Mouse (Mus musculus) gastrocnemius, adult 8-10 months (tissue): ENCODE measurements around the gene Zfp169. TPM values are rescaled to one million over a fixed set of nuclear protein-coding genes. Genes with fewer than 3 reads are reported as not detected.
A peak's percentile ranks its signal among the peaks of the same experiment; 100 is the strongest.
"Not testable (repeated sequence)": the region's sequence is repeated elsewhere in the genome, so short reads cannot be mapped to it uniquely, and the experiment has no call there.

Experiments used
- DNase-seq, 2 experiments: peaks; one replicate each; pipeline ENCODE4 v3.0.0; 2022; ENCODE audit warnings: low spot score in 2 of 2
- microRNA-seq: library from miRNA; unstranded; fragments of <30 nt; microRNA quantifications from one replicate; pipeline ENCODE4 v1.2.0, GENCODE M21; 2022
- total RNA-seq, 4 experiments: library from RNA; stranded (reverse); gene quantifications; 2 replicates each; pipeline ENCODE4 v1.2.4; 2022

The Zfp169 gene
- total RNA-seq, 4 experiments from 2014 or later = 3.0 to 3.9 (median 3.7) TPM

DNA sequence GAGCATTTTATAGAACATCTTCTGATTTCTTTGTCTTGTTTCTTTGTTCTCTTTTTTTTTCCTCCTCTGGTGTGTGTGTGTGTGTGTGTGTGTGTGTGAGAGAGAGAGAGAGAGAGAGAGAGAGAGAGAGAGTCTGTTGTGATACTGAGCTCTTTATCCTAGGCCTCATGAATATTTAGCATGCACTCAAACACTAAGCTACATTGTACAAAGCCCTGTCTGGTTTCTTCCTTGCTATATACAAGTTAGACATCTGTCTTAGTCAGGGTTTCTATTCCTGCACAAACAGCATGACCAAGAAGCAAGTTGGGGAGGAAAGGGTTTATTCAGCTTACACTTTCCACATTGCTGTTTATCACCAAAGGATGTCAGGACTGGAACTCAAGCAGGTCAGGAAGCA is 5.9 kb upstream of the Zfp169 start:
- DNase-seq = not testable (repeated sequence)

DNA sequence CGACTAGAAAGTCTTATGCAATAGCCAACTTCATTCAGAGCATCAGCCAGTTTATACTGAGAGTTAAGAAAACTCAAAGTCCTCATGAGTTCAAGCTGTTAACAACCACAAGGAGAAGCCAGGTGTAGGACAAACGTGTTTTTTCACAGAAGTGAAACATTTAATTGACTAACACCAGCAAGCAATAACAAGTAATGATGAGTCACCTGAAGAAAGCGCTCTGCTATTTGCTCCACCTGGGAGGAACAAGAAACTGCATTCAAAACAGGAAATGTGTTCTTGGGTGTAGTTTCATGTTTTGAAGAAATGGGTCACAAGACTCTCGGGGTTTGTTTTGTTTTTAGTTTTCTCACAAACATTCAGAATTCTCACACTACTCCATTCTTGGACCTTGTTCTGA is 2.6 kb upstream of the Zfp169 start:
- DNase-seq = no peak

DNA sequence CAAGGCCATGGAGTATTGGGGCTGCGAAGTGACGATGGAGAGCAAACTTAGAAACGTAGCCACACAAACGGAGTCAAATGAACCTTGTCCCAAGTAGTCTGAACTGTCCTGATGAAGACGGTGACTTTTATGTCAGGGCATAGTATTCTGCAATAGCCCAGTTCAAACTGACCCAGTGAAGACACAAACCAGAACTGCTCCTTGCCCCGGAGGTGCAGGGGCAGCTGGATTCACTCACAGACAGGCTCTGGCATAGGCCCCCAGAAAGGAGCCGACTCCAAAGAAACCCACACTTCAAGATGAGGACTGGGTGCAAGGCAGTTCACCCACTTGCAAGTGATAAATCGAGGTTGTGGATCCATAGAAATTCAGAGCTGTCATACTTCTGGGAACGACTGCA is 4.6 kb downstream of the Zfp169 start:
- DNase-seq = no peak

DNA sequence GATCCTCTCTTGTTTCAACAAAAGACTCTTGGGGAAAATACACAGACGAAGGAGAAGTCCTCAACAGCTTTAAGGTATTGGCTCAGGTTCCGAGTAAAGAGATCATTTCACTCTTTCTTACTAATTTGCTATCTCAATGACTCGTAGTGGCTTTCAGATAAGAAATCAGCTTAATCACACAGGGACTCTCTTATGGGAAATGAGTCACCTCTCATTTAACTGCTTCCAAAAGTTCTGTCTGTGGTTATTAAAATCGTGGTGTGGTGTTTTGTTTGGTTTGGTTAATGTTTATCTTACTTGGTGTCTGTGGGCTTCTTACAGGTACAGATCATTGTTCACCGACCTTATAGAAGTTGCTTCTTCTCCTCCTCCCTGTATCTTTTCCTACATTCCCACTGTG is 10.8 kb downstream of the Zfp169 start:
- DNase-seq = no peak

DNA sequence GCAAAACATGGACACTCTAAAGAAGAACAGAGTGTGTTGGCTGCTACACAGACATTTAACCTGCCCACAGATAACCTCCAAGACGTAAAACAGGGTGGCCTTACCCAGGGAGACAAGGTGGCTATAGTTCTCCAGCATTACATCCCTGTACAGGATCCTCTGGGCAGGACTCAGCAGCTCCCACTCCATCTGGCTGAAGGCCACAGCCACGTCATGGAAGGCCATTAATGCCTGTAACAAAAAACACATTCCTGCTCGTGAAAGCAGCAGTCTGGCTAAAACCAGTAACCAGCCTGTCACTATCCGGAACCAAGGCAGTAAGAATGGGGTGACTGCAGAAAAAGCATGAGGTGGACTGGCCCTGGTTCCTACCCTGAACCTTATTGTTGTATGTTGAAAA is 14.6 kb downstream of the Zfp169 start:
- DNase-seq = no peak

DNA sequence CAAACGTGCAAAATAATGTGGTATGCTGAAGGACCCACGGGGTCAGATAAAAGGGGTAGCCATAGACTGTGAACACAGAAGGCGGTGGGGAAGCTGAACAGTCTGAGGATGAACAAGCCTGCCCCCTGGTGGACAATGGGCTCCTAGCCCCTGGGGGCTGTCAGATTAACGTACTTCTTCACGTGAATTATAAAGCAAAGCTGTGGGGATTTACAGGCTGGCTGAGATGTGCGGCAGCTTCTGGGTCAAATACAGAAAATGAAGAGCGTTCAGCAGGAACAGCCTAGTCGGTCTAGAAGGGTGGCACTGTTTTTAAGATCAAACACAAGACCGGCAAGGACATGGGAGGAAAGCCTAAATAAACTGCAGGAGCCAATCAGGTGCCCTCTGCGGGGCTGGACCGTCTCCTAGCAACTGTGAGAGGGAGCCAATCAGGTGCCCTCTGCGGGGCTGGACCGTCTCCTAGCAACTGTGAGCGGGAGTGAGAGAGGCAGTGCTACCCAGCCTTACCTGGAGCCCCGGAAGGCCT is 15.5 kb downstream of the Zfp169 start:
- peak; percentile 26 to 27 for DNase-seq

DNA sequence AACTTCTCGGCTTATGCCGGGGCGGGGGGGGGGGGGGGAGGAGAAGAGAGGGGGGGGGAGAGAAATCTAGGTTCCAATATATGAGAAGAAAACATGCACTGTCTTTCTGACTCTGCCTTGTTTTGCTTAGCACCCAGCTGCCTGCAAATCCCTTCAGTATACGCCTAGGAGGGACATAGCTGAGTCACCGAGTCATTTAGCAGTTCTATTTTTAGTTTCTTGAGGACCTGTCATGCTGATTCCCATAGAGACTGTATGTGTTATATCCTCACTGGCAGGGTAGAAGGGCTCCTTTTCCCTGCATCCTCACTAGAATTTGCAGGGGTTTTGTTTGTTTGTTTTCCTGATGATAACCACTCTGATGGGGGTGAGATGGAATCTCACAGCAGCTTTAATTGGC is 20.1 kb downstream of the Zfp169 start:
- DNase-seq = no peak

DNA sequence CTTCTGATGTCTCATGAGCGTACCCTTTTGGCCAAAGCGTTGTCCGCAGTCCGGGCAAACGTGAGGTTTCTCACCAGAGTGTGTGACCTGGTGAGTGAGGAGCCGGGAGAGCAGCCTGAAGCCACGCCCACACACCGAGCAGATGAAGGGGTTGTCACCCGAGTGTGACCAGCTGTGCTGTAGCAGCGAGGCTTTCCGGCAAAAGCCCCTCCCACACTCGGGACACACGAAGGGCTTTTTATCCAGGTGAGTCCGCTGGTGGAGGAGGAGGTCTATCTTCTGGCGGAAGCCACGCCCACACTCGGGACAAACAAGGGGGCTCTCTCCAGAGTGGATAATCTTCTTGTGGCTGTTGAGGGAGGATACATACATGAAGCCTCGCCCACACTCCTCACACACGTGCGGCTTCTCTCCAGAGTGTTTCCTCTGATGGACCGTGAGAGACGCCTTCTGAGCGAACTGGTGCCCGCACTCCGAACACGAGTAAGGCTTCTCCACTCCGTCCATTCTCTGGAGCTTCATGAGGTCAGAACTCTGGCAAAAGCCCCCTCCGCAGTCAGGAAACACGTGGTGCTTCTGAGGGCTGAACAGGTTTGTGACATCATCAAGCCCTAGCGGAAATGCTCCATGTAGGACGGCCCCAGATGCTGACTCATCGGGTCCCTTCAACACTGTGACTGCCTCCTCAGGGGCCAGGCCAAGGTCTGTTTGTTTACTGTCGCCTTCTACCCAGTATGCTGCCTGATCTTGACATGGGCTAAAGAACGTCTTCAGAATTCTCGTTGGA is 22.7 kb downstream of the Zfp169 start:
- no peak for DNase-seq

DNA sequence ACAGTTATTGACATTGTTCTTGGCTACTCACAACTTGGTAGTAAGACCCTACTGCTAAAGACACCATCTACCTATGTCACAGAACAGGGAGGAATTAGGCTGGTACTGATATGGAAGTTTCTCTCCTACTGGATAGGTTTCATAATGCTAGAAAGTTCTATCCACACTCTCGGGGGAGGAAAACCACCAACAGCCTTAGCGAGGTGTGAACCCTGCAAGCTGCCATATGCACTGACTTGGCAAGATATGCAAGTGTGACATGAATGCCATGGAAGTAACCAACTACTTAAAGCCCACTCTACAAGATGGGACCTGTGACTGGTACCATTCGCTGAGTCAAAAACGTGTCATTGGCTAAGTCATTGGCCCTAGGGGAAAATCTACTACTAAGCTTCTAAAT is 29.6 kb downstream of the Zfp169 start:
- no peak for DNase-seq

DNA sequence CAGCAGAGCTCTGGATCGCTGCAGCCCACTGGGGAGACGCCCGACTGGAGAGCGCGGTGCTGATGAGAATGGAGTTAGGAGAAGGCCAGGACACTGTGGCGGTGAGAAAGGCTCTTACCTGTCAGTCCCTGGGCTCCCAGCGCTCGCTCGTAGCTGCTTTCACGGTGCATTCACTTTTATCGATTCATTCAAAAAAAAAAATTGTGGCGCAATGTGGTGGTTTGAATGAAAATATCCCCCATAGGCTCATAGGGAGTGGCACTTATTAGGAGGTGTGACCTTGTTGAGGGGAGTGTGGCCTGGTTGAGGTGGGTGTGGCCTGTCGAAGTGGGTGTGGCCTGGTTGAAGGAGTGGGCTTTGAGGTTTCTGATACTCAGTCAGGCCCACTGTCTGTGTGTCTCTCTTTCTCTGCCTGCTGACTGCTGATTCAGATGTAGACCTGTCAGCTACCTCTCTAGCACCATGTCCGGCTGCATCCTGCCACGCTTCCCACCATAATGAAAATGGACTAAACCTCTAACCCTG is 44.5 kb downstream of the Zfp169 start:
- no peak for DNase-seq

DNA sequence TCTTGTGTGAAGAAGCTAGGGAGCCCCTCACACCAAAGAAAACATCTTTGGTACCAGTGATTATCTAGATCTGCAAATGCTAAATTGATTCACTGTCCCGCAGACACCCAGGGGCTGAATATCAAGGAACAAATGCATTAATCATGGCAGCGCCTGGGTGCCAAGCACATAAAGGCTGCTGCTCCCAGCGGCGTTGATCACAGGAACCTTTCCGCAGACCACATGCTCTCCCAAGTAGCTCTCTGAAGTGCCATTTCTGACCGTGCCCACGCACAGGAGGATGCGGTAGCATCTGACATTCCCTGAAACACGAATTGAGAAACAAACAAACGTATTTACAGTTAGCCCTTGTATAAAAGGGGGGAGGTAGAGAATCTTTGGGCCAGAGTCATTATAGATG is 47.1 kb downstream of the Zfp169 start:
- no peak for DNase-seq

DNA sequence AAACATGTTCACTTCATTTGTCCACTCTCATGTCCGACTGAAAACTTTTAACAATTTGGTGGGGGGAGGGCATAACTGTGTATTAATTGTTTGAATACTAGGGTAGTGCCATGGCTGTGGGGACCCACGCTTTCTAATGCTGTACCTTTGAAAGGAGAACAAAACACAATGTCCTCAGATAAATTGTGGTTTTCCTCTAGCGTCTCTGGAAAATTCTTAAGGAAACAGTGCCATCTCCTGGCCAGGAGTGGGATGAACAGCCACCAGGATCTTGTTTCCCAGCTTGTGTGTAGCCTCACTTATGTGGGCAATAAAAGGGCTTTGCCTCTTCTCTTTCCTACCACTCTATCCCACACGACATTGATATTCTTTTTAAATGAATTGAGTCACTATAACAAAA is 49.1 kb downstream of the Zfp169 start:
- DNase-seq = peak; percentile 26 to 27

DNA sequence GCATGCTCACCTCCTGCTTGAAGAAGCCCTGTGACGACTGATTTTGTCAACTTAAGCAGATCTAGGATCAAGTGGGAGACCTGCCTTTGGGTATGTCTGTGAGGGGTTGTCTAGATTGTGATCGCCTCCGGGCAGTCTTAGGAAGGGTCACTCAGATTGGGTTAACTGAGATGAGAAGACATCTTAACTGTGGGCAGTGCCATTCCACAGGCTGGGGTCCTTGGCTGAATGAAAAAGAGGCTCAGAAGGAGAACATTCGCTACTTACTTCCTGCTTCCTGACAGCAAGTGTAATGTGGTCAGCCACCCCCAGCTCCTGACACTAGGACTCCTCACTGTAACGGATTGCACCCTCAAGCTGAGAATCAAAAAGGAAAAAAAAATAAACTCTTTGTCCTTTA is 54.0 kb downstream of the Zfp169 start:
- no peak for DNase-seq

DNA sequence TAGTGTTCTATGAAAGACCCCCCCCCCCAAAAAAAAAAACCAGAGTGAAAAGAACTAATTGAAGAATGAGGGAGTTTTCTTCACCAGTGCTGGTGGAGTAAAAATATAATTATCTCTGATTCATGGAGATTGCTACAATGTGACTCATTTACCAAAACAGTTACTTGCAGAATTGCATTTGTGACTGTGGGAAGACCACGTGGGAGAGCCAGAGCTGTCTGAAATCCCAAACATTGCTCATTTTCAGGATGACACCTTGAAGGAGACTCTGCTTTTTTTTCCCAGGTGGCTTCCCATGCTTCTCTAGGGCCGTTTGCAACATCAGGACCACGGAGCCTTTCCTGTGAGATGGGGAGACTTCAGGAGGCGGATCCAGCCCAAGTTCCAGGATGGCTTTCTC is 65.1 kb downstream of the Zfp169 start:
- DNase-seq = no peak

DNA sequence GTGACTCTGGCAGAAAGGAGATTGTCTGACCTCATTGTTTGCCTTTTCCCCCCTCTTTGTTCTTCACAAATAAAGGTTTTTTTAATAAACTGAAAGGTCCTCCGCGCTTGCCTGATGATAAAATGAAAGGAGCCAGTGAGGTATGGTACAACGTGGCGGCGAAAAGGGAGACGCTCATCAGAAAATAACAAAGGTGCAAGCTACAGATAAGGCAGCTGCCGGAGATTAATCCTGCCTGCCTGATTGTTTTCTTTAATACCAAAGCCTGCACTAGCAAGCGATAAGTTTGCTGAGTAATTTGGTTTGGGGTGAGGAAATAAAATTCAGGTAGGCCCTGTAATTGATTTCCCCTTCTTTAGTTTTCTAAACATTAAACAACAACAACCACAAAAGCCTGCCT is 69.3 kb downstream of the Zfp169 start:
- no peak for DNase-seq

DNA sequence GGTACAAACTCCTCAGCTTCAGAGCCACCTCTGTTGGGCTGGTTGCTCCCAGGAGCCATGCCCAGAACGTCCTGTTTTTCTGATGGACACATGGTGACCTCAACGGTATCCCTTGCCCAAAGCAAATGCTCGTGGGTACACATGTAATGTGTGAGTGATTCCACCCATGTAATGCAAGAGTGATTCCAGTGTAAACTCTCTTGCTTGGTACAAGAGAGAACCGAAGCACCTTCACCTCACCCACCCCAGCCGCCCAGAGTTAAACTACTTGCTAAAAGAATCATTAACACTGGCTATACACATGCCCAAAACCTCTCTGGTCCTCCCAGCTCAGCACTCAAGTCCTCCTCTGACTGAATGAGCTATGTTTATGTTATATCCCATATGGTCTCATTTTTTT is 74.9 kb downstream of the Zfp169 start:
- no peak for DNase-seq

Small RNA genes within 50 kb of the gene (microRNA-seq; reads per million reads assigned to microRNA genes)
- not detected for gene Gm24111
- 312 reads per million, percentile 68 among the genes with 10 or more reads in this experiment for gene Mirlet7a-1
- 80,916 reads per million, percentile 99 among the genes with 10 or more reads in this experiment for gene Mirlet7d
- gene Mirlet7f-1 = not detected

Other genes starting within 250 kb of the Zfp169 start
- under 1 TPM in 1 of 4 experiments, not detected in 3; 0.44 TPM for gene A830005F24Rik, start 119 bp upstream of the Zfp169 start, total RNA-seq
- gene Ptpdc1, start 112.2 kb upstream of the Zfp169 start, total RNA-seq = 1 to 10 TPM; 2.6 to 3.4 (median 3.0) TPM
- gene Barx1, start 149.5 kb upstream of the Zfp169 start, total RNA-seq = not detected